In the genomic region with DNA sequence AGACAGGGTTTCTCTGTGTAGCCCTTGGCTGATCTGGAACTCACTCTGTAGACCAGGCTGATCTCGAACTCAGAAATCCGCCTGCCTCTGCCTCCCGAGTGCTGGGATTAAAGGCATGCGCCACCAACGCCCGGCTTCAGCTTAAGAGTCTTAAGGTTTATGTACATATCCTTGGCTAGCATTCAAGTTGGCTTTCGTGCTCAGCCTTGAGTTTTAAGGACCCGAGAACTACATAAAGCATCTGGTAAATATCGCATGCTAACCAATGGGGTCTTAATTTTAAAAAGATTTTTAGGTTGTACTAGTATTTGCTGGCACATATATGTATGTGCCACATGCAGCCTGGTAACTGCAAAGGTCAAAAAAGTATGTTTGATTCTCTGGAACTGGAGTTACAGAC, we compare ENCODE assay signal across 18 mouse cellular contexts. TPM values are rescaled to one million over a fixed set of nuclear protein-coding genes. Genes with fewer than 3 reads are reported as not detected.
DNase-seq lines count a peak whose midpoint lies in the region; ATAC-seq and TF ChIP-seq lines count a peak whose summit lies in the region.
"Had no signal": no experiment of that assay in that cellular context is flagged by ENCODE, and none has a peak within 500 bp of the region (broad histone marks: within the 10 kb centered on the region; RNA-seq: fewer than 3 reads in every experiment).

No protein-coding gene starts in this region.

- ATAC-seq in heart, embryonic 11.5 days (replicated peaks; ENCODE audit: insufficient number of reproducible peaks, low FRiP score, low TSS enrichment): no peak
- ATAC-seq in midbrain, embryonic 11.5 days (ENCODE audit: low FRiP score): no peak
- no peak for ATAC-seq in embryonic facial prominence, embryonic 15.5 days (ENCODE audit: insufficient number of reproducible peaks, low FRiP score, low TSS enrichment, low read depth)
- ATAC-seq in forebrain, embryonic 16.5 days: no peak

- peaks cover 6% of the 10 kb centered on the region; the same call in 1 of the 2 replicates for H3K36me3 ChIP-seq in heart, embryonic 11.5 days (ENCODE audit: control insufficient read depth, insufficient read depth, low read length)
- H3K36me3 ChIP-seq in midbrain, embryonic 10.5 days: peaks cover 29% of the 10 kb centered on the region
- no peaks in the 10 kb centered on the region for H3K36me3 ChIP-seq in midbrain, embryonic 11.5 days (ENCODE audit: control insufficient read depth, insufficient read depth, low read length)
- peaks cover 20% of the 10 kb centered on the region; the same call in 1 of the 2 replicates for H3K36me3 ChIP-seq in embryonic facial prominence, embryonic 15.5 days
- H3K36me3 ChIP-seq in myocyte (ENCODE audit: control insufficient read depth, insufficient read depth): peaks cover 13% of the 10 kb centered on the region
- H3K36me3 ChIP-seq in forebrain, embryonic 16.5 days (ENCODE audit: control insufficient read depth, insufficient read depth): peaks cover 8% of the 10 kb centered on the region; the same call in 1 of the 2 replicates
- H3K36me3 ChIP-seq: stomach, embryonic 15.5 days had no signal

- intact Hi-C loops in heart, postnatal 25 days (cut with DNase I): loop anchor here (10.0 kb wide), 2 partner anchors 385 to 515 kb away; partner anchors contain the start of genes Lig3 and Unc45b

- DNase-seq in heart, postnatal 25 days (ENCODE audit: low spot score): no peak
- DNase-seq in midbrain, embryonic 10.5 days (ENCODE audit: low spot score): no peak
- DNase-seq in midbrain, embryonic 11.5 days (ENCODE audit: low spot score, missing footprints): no peak
- DNase-seq: adrenal gland, postnatal 25 days; cerebellum, adult 18-20 months; heart, adult 18-20 months; kidney, postnatal 25 days; lung, adult 2 months had no signal

- H3K4me3 ChIP-seq in heart, embryonic 11.5 days (ENCODE audit: low read depth, low read length): no peak overlapping the region
- H3K4me3 ChIP-seq in midbrain, embryonic 10.5 days: peak overlapping the region; percentile 85
- H3K4me3 ChIP-seq in midbrain, embryonic 11.5 days (ENCODE audit: low read depth, low read length): no peak overlapping the region
- no peak overlapping the region for H3K4me3 ChIP-seq in embryonic facial prominence, embryonic 15.5 days (replicated peaks)
- peak overlapping the region; percentile 72 for H3K4me3 ChIP-seq in myocyte
- no peak overlapping the region for H3K4me3 ChIP-seq in forebrain, embryonic 16.5 days (replicated peaks; ENCODE audit: low read length)

- H3K9me3 ChIP-seq in heart, embryonic 11.5 days (replicated peaks; ENCODE audit: control insufficient read depth, low read length): no peaks in the 10 kb centered on the region
- H3K9me3 ChIP-seq in midbrain, embryonic 10.5 days (replicated peaks): no peaks in the 10 kb centered on the region
- no peaks in the 10 kb centered on the region for H3K9me3 ChIP-seq in midbrain, embryonic 11.5 days (ENCODE audit: control insufficient read depth, low read length)
- H3K9me3 ChIP-seq in embryonic facial prominence, embryonic 15.5 days (replicated peaks): no peaks in the 10 kb centered on the region
- H3K9me3 ChIP-seq in forebrain, embryonic 16.5 days (ENCODE audit: control insufficient read depth, low read length): no peaks in the 10 kb centered on the region
- H3K9me3 ChIP-seq: midbrain, embryonic 15.5 days; stomach, embryonic 15.5 days had no signal

- H3K27me3 ChIP-seq in heart, embryonic 11.5 days (ENCODE audit: control insufficient read depth, insufficient read depth, low read length): no peaks in the 10 kb centered on the region
- no peaks in the 10 kb centered on the region for H3K27me3 ChIP-seq in midbrain, embryonic 10.5 days (ENCODE audit: low read depth, poor library complexity, severe bottlenecking)
- no peaks in the 10 kb centered on the region for H3K27me3 ChIP-seq in midbrain, embryonic 11.5 days (ENCODE audit: control insufficient read depth, insufficient read depth, low read length)
- no peaks in the 10 kb centered on the region for H3K27me3 ChIP-seq in embryonic facial prominence, embryonic 15.5 days
- H3K27me3 ChIP-seq in myocyte (ENCODE audit: control insufficient read depth, insufficient read depth, insufficient read length): no peaks in the 10 kb centered on the region
- H3K27me3 ChIP-seq in forebrain, embryonic 16.5 days (replicated peaks; ENCODE audit: control insufficient read depth, insufficient read depth, low read length): no peaks in the 10 kb centered on the region
- H3K27me3 ChIP-seq: midbrain, embryonic 15.5 days; stomach, embryonic 15.5 days had no signal

- 0 out of 2 replicates have a peak overlapping the region, but pooled peaks have one; percentile 15 for H3K4me2 ChIP-seq in heart, embryonic 11.5 days
- no peak overlapping the region for H3K4me2 ChIP-seq in midbrain, embryonic 11.5 days
- H3K4me2 ChIP-seq in embryonic facial prominence, embryonic 15.5 days (replicated peaks): 0 out of 2 replicates have a peak overlapping the region, but pooled peaks have one; percentile 63
- H3K4me2 ChIP-seq in myocyte (ENCODE audit: low read depth): peak overlapping the region; percentile 83
- no peak overlapping the region for H3K4me2 ChIP-seq in forebrain, embryonic 16.5 days (ENCODE audit: low read length)

- H3K4me1 ChIP-seq in heart, embryonic 11.5 days (ENCODE audit: control insufficient read depth, insufficient read depth, low read length): peaks cover 18% of the 10 kb centered on the region
- peaks cover 48% of the 10 kb centered on the region for H3K4me1 ChIP-seq in midbrain, embryonic 10.5 days
- peaks cover 20% of the 10 kb centered on the region for H3K4me1 ChIP-seq in midbrain, embryonic 11.5 days (ENCODE audit: control insufficient read depth, insufficient read depth, low read length)
- peaks cover 28% of the 10 kb centered on the region for H3K4me1 ChIP-seq in embryonic facial prominence, embryonic 15.5 days
- peaks cover 38% of the 10 kb centered on the region for H3K4me1 ChIP-seq in forebrain, embryonic 16.5 days (replicated peaks; ENCODE audit: control insufficient read depth, insufficient read depth, low read length)

- 94% methylated on average over 9 of the region's 9 CpGs for WGBS in heart, embryonic 11.5 days (ENCODE audit: insufficient replicate concordance)
- 92% methylated on average over 9 of the region's 9 CpGs for WGBS in midbrain, embryonic 10.5 days
- WGBS in midbrain, embryonic 11.5 days: 92% methylated on average over 9 of the region's 9 CpGs
- 90% methylated on average over 9 of the region's 9 CpGs for WGBS in embryonic facial prominence, embryonic 15.5 days
- 92% methylated on average over 9 of the region's 9 CpGs for WGBS in forebrain, embryonic 16.5 days

- H3K9ac ChIP-seq in heart, embryonic 11.5 days (ENCODE audit: low read depth, low read length): no peak overlapping the region
- H3K9ac ChIP-seq in midbrain, embryonic 11.5 days (ENCODE audit: low read length): no peak overlapping the region
- no peak overlapping the region for H3K9ac ChIP-seq in embryonic facial prominence, embryonic 15.5 days
- no peak overlapping the region for H3K9ac ChIP-seq in forebrain, embryonic 16.5 days (replicated peaks; ENCODE audit: low read depth, low read length)

- H3K79me2 ChIP-seq in myocyte (ENCODE audit: control insufficient read depth, insufficient read depth): peaks cover 19% of the 10 kb centered on the region

- TF ChIP-seq POLR2A in myocyte (IDR thresholded peaks at IDR 0.05; ENCODE audit: insufficient read length, low read depth): no peak

- no peak overlapping the region for H3ac ChIP-seq in myocyte (ENCODE audit: control insufficient read depth, insufficient read length)

- no peak overlapping the region for H3K27ac ChIP-seq in heart, embryonic 11.5 days (ENCODE audit: low read depth, low read length)
- no peak overlapping the region for H3K27ac ChIP-seq in midbrain, embryonic 10.5 days (replicated peaks)
- no peak overlapping the region for H3K27ac ChIP-seq in midbrain, embryonic 11.5 days (ENCODE audit: low read depth, low read length)
- H3K27ac ChIP-seq in embryonic facial prominence, embryonic 15.5 days (replicated peaks): no peak overlapping the region
- H3K27ac ChIP-seq in forebrain, embryonic 16.5 days (ENCODE audit: low read length): no peak overlapping the region

TF ChIP-seq in myocyte, 11 proteins besides CTCF, POLR2A, EP300 and RAD21 (continues in another document):
- no peak for TF ChIP-seq MYOD1 (IDR thresholded peaks at IDR 0.05; ENCODE audit: control insufficient read depth in 1 of 3, insufficient read length in 2 of 3, low read depth in 2 of 3)
- no peak for TF ChIP-seq SRF (IDR thresholded peaks at IDR 0.05; ENCODE audit: control insufficient read depth, insufficient read length, low read depth)
- TF ChIP-seq POLR2AphosphoS2 (IDR thresholded peaks at IDR 0.05; ENCODE audit: insufficient read length, low read depth): no peak

RNA-seq across cellular contexts. Expression of gene Ap2b1, which starts 0.9 kb away (rescaled TPM):
- 51.5 and 66.1 TPM in 2 replicates for polyA plus RNA-seq in heart, embryonic 11.5 days (2014; fragmentation: Nextera tagmentation; extraction: Ambion mirVana)
- 10 to 100 TPM; 41.2 to 48.3 TPM for total RNA-seq in heart, postnatal 25 days (2021)
- 73.5 and 89.6 TPM in 2 replicates for polyA plus RNA-seq in midbrain, embryonic 10.5 days (2016; fragmentation: Nextera tagmentation; extraction: Ambion mirVana)
- 121 and 130 TPM in 2 replicates for polyA plus RNA-seq in midbrain, embryonic 11.5 days (2014; fragmentation: Nextera tagmentation; extraction: Ambion mirVana)
- polyA plus RNA-seq in embryonic facial prominence, embryonic 15.5 days (2015; fragmentation: Nextera tagmentation; extraction: Ambion mirVana): 47.3 and 53.9 TPM in 2 replicates
- 64.7 TPM for polyA plus RNA-seq in myocyte (2012; fragmentation: generic; extraction: Trizol)
- polyA plus RNA-seq in forebrain, embryonic 16.5 days (2015; fragmentation: Nextera tagmentation; extraction: Ambion mirVana): 122 and 125 TPM in 2 replicates

RNA-seq across cellular contexts. Expression of gene Pex12, which starts 2.7 kb away (rescaled TPM):
- 9.6 and 9.7 TPM in 2 replicates for polyA plus RNA-seq in heart, embryonic 11.5 days (2014; fragmentation: Nextera tagmentation; extraction: Ambion mirVana)
- 1 to 10 TPM; 5.7 to 6.5 TPM for total RNA-seq in heart, postnatal 25 days (2021)
- 17.0 and 18.0 TPM in 2 replicates for polyA plus RNA-seq in midbrain, embryonic 10.5 days (2016; fragmentation: Nextera tagmentation; extraction: Ambion mirVana)
- 20.1 and 20.8 TPM in 2 replicates for polyA plus RNA-seq in midbrain, embryonic 11.5 days (2014; fragmentation: Nextera tagmentation; extraction: Ambion mirVana)
- 14.1 and 14.4 TPM in 2 replicates for polyA plus RNA-seq in embryonic facial prominence, embryonic 15.5 days (2015; fragmentation: Nextera tagmentation; extraction: Ambion mirVana)
- 8.7 TPM for polyA plus RNA-seq in myocyte (2012; fragmentation: generic; extraction: Trizol)
- 19.1 and 22.5 TPM in 2 replicates for polyA plus RNA-seq in forebrain, embryonic 16.5 days (2015; fragmentation: Nextera tagmentation; extraction: Ambion mirVana)

RNA-seq across cellular contexts. Expression of gene Slfn14, which starts 13.2 kb away (rescaled TPM):
- polyA plus RNA-seq in heart, embryonic 11.5 days (2014; fragmentation: Nextera tagmentation; extraction: Ambion mirVana): 3.1 and 3.9 TPM in 2 replicates
- under 1 TPM; 0.08 to 0.11 TPM for total RNA-seq in heart, postnatal 25 days (2021)
- 0.12 and 0.21 TPM in 2 replicates for polyA plus RNA-seq in midbrain, embryonic 10.5 days (2016; fragmentation: Nextera tagmentation; extraction: Ambion mirVana)
- 0.79 and 0.88 TPM in 2 replicates for polyA plus RNA-seq in midbrain, embryonic 11.5 days (2014; fragmentation: Nextera tagmentation; extraction: Ambion mirVana)
- polyA plus RNA-seq in embryonic facial prominence, embryonic 15.5 days (2015; fragmentation: Nextera tagmentation; extraction: Ambion mirVana): 0.05 and 0.14 TPM in 2 replicates
- polyA plus RNA-seq in myocyte (2012; fragmentation: generic; extraction: Trizol): 0.01 TPM
- polyA plus RNA-seq in forebrain, embryonic 16.5 days (2015; fragmentation: Nextera tagmentation; extraction: Ambion mirVana): not detected in 2 replicates
- total RNA-seq: adrenal gland, postnatal 25 days; heart, adult 18-20 months; hematopoietic stem cell, adult 5-6 weeks; left cerebral cortex, adult 8-10 months had no signal
- polyA plus RNA-seq: CD4-positive, CD25-positive, alpha-beta regulatory T cell, adult 4 months; frontal cortex, adult 2 months; midbrain, embryonic 15.5 days had no signal

Comparison
In these comparisons a context has a peak if more than half of its experiments do, and no peak if none do; other contexts are left out.
1. H3K4me3 ChIP-seq: peak in midbrain, embryonic 10.5 days (single experiment) and myocyte (single experiment); none in heart, embryonic 11.5 days (single experiment), midbrain, embryonic 11.5 days (single experiment), embryonic facial prominence, embryonic 15.5 days (single experiment) and forebrain, embryonic 16.5 days (single experiment).
2. H3K4me2 ChIP-seq: peak in heart, embryonic 11.5 days (single experiment), embryonic facial prominence, embryonic 15.5 days (single experiment) and myocyte (single experiment); none in midbrain, embryonic 11.5 days (single experiment) and forebrain, embryonic 16.5 days (single experiment).